Mouse (Mus musculus) thymus, postnatal 25 days (tissue): Measurements from ENCODE around the gene Tmem82.
"Not testable (repeated sequence)": the region's sequence is repeated elsewhere in the genome, so short reads cannot be mapped to it uniquely, and the experiment has no call there.

Source experiments
- DNase-seq: peaks from one replicate; pipeline ENCODE4 v3.0.0; 2022

The Tmem82 gene

GRCm38 (mm10) chr4:141573359-141573966, 45.0 kb downstream of the Tmem82 start:
- DNase-seq = no peak

- DNase-seq = no peak
Measured at GRCm38 (mm10) chr4:141572668-141573358, 45.6 kb downstream of the Tmem82 start.

GRCm38 (mm10) chr4:141571934-141572333, 46.5 kb downstream of the Tmem82 start:
- no peak for DNase-seq

- no peak for DNase-seq
Measured at GRCm38 (mm10) chr4:141571337-141571739, 47.1 kb downstream of the Tmem82 start.

GRCm38 (mm10) chr4:141570821-141571220, 47.6 kb downstream of the Tmem82 start:
- no peak for DNase-seq

GRCm38 (mm10) chr4:141570004-141570403, 48.4 kb downstream of the Tmem82 start:
- no peak for DNase-seq

GRCm38 (mm10) chr4:141568966-141569365, 49.5 kb downstream of the Tmem82 start:
- DNase-seq = no peak

- not testable (repeated sequence) for DNase-seq
Measured at GRCm38 (mm10) chr4:141567174-141567573, 51.3 kb downstream of the Tmem82 start.

- no peak for DNase-seq
Measured at GRCm38 (mm10) chr4:141566187-141566586, 52.2 kb downstream of the Tmem82 start.

- DNase-seq = no peak
Measured at GRCm38 (mm10) chr4:141565325-141565724, 53.1 kb downstream of the Tmem82 start.

- no peak for DNase-seq
Measured at GRCm38 (mm10) chr4:141564660-141565059, 53.8 kb downstream of the Tmem82 start.

- DNase-seq = no peak
Measured at GRCm38 (mm10) chr4:141564209-141564608, 54.2 kb downstream of the Tmem82 start.
